Mouse (Mus musculus) ES-E14 (cell line): ENCODE data around the gene Ap1s1. TPM values are rescaled to one million over a fixed set of nuclear protein-coding genes. Genes with fewer than 3 reads are reported as not detected.

ENCODE experiments used
- DNase-seq: peaks from one replicate; pipeline ENCODE4 v3.0.0-alpha.2; 2013; ENCODE audit warnings: low read depth, low spot score
- H3K27ac ChIP-seq: 2 replicates; pipeline ENCODE4 v1.5.1; 2012; ENCODE audit warnings: low read depth, mild to moderate bottlenecking, low read length, moderate library complexity, mixed read lengths; ENCODE audit not compliant: poor library complexity, insufficient read depth, severe bottlenecking
- H3K36me3 ChIP-seq: 2 replicates; pipeline ENCODE4 v1.6.1; 2012; ENCODE audit warnings: mild to moderate bottlenecking, low read length, moderate library complexity, mixed read lengths; ENCODE audit not compliant: control insufficient read depth, poor library complexity, insufficient read depth, severe bottlenecking
- H3K4me1 ChIP-seq, 2 experiments: fragments of 150-350 bp in 1 of 2; sonication (generic) in 1 of 2; 2 replicates each; pipeline ENCODE4 v1.6.1; 2012; ENCODE audit warnings: low read length in 2 of 2, mild to moderate bottlenecking in 1 of 2, mixed read lengths in 1 of 2; ENCODE audit not compliant: control insufficient read depth in 2 of 2, insufficient read depth in 2 of 2, poor library complexity in 1 of 2
- H3K4me3 ChIP-seq, 2 experiments: fragments of 150-350 bp in 1 of 2; sonication (generic) in 1 of 2; 2 replicates each; pipeline ENCODE4 v1.5.1; 2012; ENCODE audit warnings: low read length in 2 of 2, low read depth in 1 of 2, mild to moderate bottlenecking in 1 of 2, mixed read lengths in 1 of 2; ENCODE audit not compliant: insufficient read depth in 1 of 2, poor library complexity in 1 of 2, severe bottlenecking in 1 of 2
- H3K9ac ChIP-seq: 2 replicates; pipeline ENCODE4 v1.6.1; 2012; ENCODE audit warnings: low read depth, mild to moderate bottlenecking, low read length, mixed read lengths; ENCODE audit not compliant: poor library complexity, insufficient read depth, severe bottlenecking
- H3K9me3 ChIP-seq: fragments of 150-350 bp; sonication (generic); 2 replicates; pipeline ENCODE4 v1.6.1; 2012; ENCODE audit warnings: low read depth, mild to moderate bottlenecking, low read length; ENCODE audit not compliant: control insufficient read depth, insufficient read depth
- CHD2 ChIP-seq: IDR thresholded peaks from 2 replicates; pipeline ENCODE4 v1.6.1; 2014; ENCODE audit warnings: mild to moderate bottlenecking, low read depth, low read length, inconsistent platforms
- HCFC1 ChIP-seq: IDR thresholded peaks from 2 replicates; pipeline ENCODE4 v1.6.1; 2012; ENCODE audit warnings: low read length, inconsistent platforms, borderline replicate concordance; ENCODE audit not compliant: insufficient read depth
- MAFK ChIP-seq: IDR thresholded peaks from 2 replicates; pipeline ENCODE4 v1.6.1; 2014; ENCODE audit warnings: mild to moderate bottlenecking, low read depth, low read length, inconsistent platforms; ENCODE audit not compliant: insufficient read depth
- ZC3H11A ChIP-seq: IDR thresholded peaks from 2 replicates; pipeline ENCODE4 v1.6.1; 2012; ENCODE audit warnings: low read depth, mild to moderate bottlenecking, inconsistent platforms, low read length, borderline replicate concordance
- ZNF384 ChIP-seq: IDR thresholded peaks from 2 replicates; pipeline ENCODE4 v1.6.1; 2012; ENCODE audit warnings: low read depth, low read length, inconsistent platforms
- in situ Hi-C, 2 experiments: fragments of 600-800 bp; cut with MboI; formaldehyde crosslinking; loops; one replicate each; pipeline ENCODE4 v1.15.1; 2025; ENCODE audit warnings: low sequenced_read_pairs in 2 of 2, inconsistent platforms in 1 of 2; ENCODE audit not compliant: unreplicated experiment in 2 of 2
- total RNA-seq: library from RNA; depleted of rRNA; stranded (reverse); fragments of 300-350 nt; gene quantifications from 2 replicates; pipeline ENCODE4 v1.2.3, GENCODE M21; 2012

The Ap1s1 gene
- total RNA-seq, 1 experiment: 112 TPM

GRCm38 (mm10) chr5:137065454-137065853 lies 19.5 kb upstream of the Ap1s1 start:
- Histone ChIP-seq H3K9ac (no peak overlapping the region), H3K4me3 (no peak overlapping the region), H3K36me3 (peaks cover 13% of the 10 kb centered on the region), H3K27ac (no peak overlapping the region), H3K9me3 (no peaks in the 10 kb centered on the region), H3K4me1 (peaks cover 0 to 3% of the 10 kb centered on the region in 2 experiments; a peak in 2 of 4 replicates)
- in situ Hi-C loops: no loop called here
- DNase-seq: no peak
- TF ChIP-seq CHD2: no peak
- TF ChIP-seq ZNF384: no peak
- TF ChIP-seq HCFC1: no peak
- TF ChIP-seq MAFK: no peak
- no peak for TF ChIP-seq ZC3H11A

- no peak overlapping the region for H3K27ac ChIP-seq
Observed at GRCm38 (mm10) chr5:137062601-137063000, 16.7 kb upstream of the Ap1s1 start.

GRCm38 (mm10) chr5:137061809-137062481 lies 16.0 kb upstream of the Ap1s1 start:
- TF ChIP-seq CHD2: no peak
- TF ChIP-seq HCFC1: no peak
- no peak for TF ChIP-seq ZC3H11A
- TF ChIP-seq ZNF384: no peak
- TF ChIP-seq MAFK: no peak
- DNase-seq: no peak

More at GRCm38 (mm10) chr5:137062601-137063000, 16.7 kb upstream of the Ap1s1 start:
- in situ Hi-C loops: no loop called here
- H3K4me1 ChIP-seq: peaks cover 0 to 5% of the 10 kb centered on the region in 2 experiments; a peak in 1 of 4 replicates
- H3K9ac ChIP-seq: no peak overlapping the region
- peaks cover 10% of the 10 kb centered on the region for H3K36me3 ChIP-seq
- no peaks in the 10 kb centered on the region for H3K9me3 ChIP-seq
- DNase-seq: no peak
- no peak overlapping the region for H3K4me3 ChIP-seq
- TF ChIP-seq MAFK (no peak), ZC3H11A (no peak), ZNF384 (no peak), CHD2 (no peak), HCFC1 (no peak)

DNA sequence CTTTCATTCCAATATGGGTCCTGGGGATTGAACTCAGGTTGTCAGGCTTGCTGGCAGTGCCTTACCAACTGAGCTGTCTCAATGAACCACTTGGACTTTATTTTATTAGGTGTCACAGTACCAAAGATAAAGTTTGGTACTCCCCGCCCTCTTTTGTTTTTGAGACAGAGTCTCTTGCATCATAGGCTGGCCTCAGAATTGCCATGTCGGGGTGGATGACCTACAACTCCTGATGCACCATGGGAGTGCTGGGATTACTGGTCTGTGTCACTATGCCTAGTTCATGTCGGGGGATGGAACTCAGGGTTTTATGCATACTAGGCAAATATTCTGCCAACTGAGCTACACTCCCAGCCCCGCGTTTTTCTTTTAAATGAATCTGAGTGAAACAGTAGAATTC lies 8.9 kb upstream of the Ap1s1 start:
- no peak for DNase-seq
- Histone ChIP-seq H3K4me1 (peaks cover 0 to 7% of the 10 kb centered on the region in 2 experiments; a peak in 1 of 4 replicates), H3K4me3 (no peak overlapping the region), H3K9ac (no peak overlapping the region), H3K27ac (no peak overlapping the region), H3K36me3 (no peaks in the 10 kb centered on the region), H3K9me3 (no peaks in the 10 kb centered on the region)
- TF ChIP-seq MAFK: no peak
- TF ChIP-seq ZNF384: no peak
- TF ChIP-seq HCFC1: no peak
- TF ChIP-seq ZC3H11A: no peak
- TF ChIP-seq CHD2: no peak
- in situ Hi-C loops: no loop called here

More at GRCm38 (mm10) chr5:137061809-137062481, 16.0 kb upstream of the Ap1s1 start:
- peaks cover 10% of the 10 kb centered on the region for H3K36me3 ChIP-seq
- peaks cover 0 to 5% of the 10 kb centered on the region in 2 experiments; a peak in 1 of 4 replicates for H3K4me1 ChIP-seq
- no peak overlapping the region for H3K27ac ChIP-seq
- no peak overlapping the region; the same call in 1 of the 2 replicates for H3K9ac ChIP-seq
- no peak overlapping the region for H3K4me3 ChIP-seq
- no peaks in the 10 kb centered on the region for H3K9me3 ChIP-seq
- in situ Hi-C loops: no loop called here
